Mouse (Mus musculus) large intestine, adult 2 months (tissue): ENCODE measurements at regions not wholly inside any gene's neighbourhood (a gene's known extent, or its start where the extent isn't known, plus 50 kb on each side); places are given as distances from the start of the nearest gene placed in this dataset.
A peak's percentile ranks its signal among the peaks of the same experiment; 100 is the strongest.

Experiments used
- DNase-seq: peaks from one replicate; pipeline ENCODE4 v3.0.0-alpha.2; 2012; ENCODE audit warnings: low read depth, low spot score
- WGBS: fragments of 180-500 bp; shearing (Covaris S2); methylation state at CpG from one replicate; pipeline ENCODE4 v1.1.7; 2018; 5-methylcytosine and 5-hydroxymethylcytosine counted together

- DNase-seq = no peak
- 27% methylated on average over 6 of the region's 6 CpGs for WGBS
These were observed 217.3 kb upstream of the 4930535I16Rik start for GRCm38 (mm10) chr4:124135165-124135470.

- WGBS = 20% methylated on average over 6 of the region's 6 CpGs
- DNase-seq = no peak
These were observed 216.7 kb upstream of the 4930535I16Rik start for GRCm38 (mm10) chr4:124134341-124135164.

- WGBS = 63% methylated on average over 5 of the region's 5 CpGs
- no peak for DNase-seq
These were observed 213.1 kb upstream of the 4930535I16Rik start for GRCm38 (mm10) chr4:124130946-124131345.

GRCm38 (mm10) chr4:124126258-124126657 is 208.4 kb upstream of the 4930535I16Rik start:
- no peak for DNase-seq
- WGBS = 79% methylated on average over 8 of the region's 8 CpGs

- peak; percentile 44 for DNase-seq
- WGBS = 22% methylated on average over 6 of the region's 6 CpGs
These were observed 202.5 kb upstream of the 4930535I16Rik start for GRCm38 (mm10) chr4:124120334-124120733.

GRCm38 (mm10) chr4:124113856-124114345 is 196.1 kb upstream of the 4930535I16Rik start:
- 59% methylated on average over 12 of the region's 12 CpGs for WGBS

GRCm38 (mm10) chr4:124110705-124111104 is 192.9 kb upstream of the 4930535I16Rik start:
- no peak for DNase-seq
- 61% methylated on average over 8 of the region's 8 CpGs for WGBS

More at GRCm38 (mm10) chr4:124113856-124114345, 196.1 kb upstream of the 4930535I16Rik start:
- no peak for DNase-seq

- 79% methylated on average over 3 of the region's 3 CpGs for WGBS
- DNase-seq = no peak
These were observed 191.5 kb upstream of the 4930535I16Rik start for GRCm38 (mm10) chr4:124109371-124109770.

GRCm38 (mm10) chr4:124102684-124103083 is 184.9 kb upstream of the 4930535I16Rik start:
- DNase-seq = no peak
- 40% methylated on average over 2 of the region's 2 CpGs for WGBS

- WGBS = 77% methylated on average over 7 of the region's 7 CpGs
- no peak for DNase-seq
These were observed 169.0 kb upstream of the 4930535I16Rik start for GRCm38 (mm10) chr4:124086801-124087200.

GRCm38 (mm10) chr4:124086254-124086653 is 168.4 kb upstream of the 4930535I16Rik start:
- 69% methylated on average over 7 of the region's 7 CpGs for WGBS
- no peak for DNase-seq

- WGBS = 46% methylated on average over 3 of the region's 3 CpGs
- DNase-seq = no peak
These were observed 161.8 kb upstream of the 4930535I16Rik start for GRCm38 (mm10) chr4:124079603-124080002.

GRCm38 (mm10) chr4:124075551-124075950 is 157.7 kb upstream of the 4930535I16Rik start:
- no peak for DNase-seq
- 46% methylated on average over 5 of the region's 5 CpGs for WGBS

- WGBS = 77% methylated on average over 1 of the region's 1 CpGs
- no peak for DNase-seq
These were observed 155.8 kb upstream of the 4930535I16Rik start for GRCm38 (mm10) chr4:124073646-124074045.

- no peak for DNase-seq
- WGBS = 74% methylated on average over 3 of the region's 3 CpGs
These were observed 146.8 kb upstream of the 4930535I16Rik start for GRCm38 (mm10) chr4:124064601-124065000.

GRCm38 (mm10) chr4:124063269-124064100 is 145.7 kb upstream of the 4930535I16Rik start:
- WGBS = 69% methylated on average over 4 of the region's 4 CpGs
- DNase-seq = no peak

- WGBS = 78% methylated on average over 8 of the region's 8 CpGs
- DNase-seq = no peak
These were observed 139.8 kb upstream of the 4930535I16Rik start for GRCm38 (mm10) chr4:124057607-124058006.

- 44% methylated on average over 1 of the region's 1 CpGs for WGBS
- DNase-seq = no peak
These were observed 136.5 kb upstream of the 4930535I16Rik start for GRCm38 (mm10) chr4:124054240-124054760.

GRCm38 (mm10) chr4:124053340-124054038 is 135.7 kb upstream of the 4930535I16Rik start:
- no peak for DNase-seq
- WGBS = 82% methylated on average over 2 of the region's 2 CpGs

- 75% methylated on average over 2 of the region's 2 CpGs for WGBS
- no peak for DNase-seq
These were observed 134.6 kb upstream of the 4930535I16Rik start for GRCm38 (mm10) chr4:124052387-124052786.
